Mouse (Mus musculus) liver, embryonic 14.5 days (tissue): ENCODE measurements at regions not wholly inside any gene's neighbourhood (a gene's known extent, or its start where the extent isn't known, plus 50 kb on each side); places are given as distances from the start of the nearest gene placed in this dataset.

Source experiments
- CTCF ChIP-seq: IDR thresholded peaks from 2 replicates; pipeline ENCODE4 v1.5.1; 2016; ENCODE audit warnings: antibody characterized with exemption, low read depth, control low read depth
- EP300 ChIP-seq: IDR thresholded peaks from 2 replicates; pipeline ENCODE4 v1.6.1; 2016; ENCODE audit warnings: antibody characterized with exemption, low read depth

GRCm38 (mm10) chr11:64220888-64221287, 141.6 kb upstream of the Cox10 start:
- TF ChIP-seq EP300 (no peak), CTCF (peak; percentile 39; the same call in 1 of the 2 replicates)
